Mouse (Mus musculus): ENCODE data around the gene Bbs2. TPM values are rescaled to one million over a fixed set of nuclear protein-coding genes. Genes with fewer than 3 reads are reported as not detected.
"Not testable (repeated sequence)": the region's sequence is repeated elsewhere in the genome, so short reads cannot be mapped to it uniquely, and the experiment has no call there.

The Bbs2 gene
- 7.2 and 9.3 TPM in 2 replicates for polyA plus RNA-seq (2015; fragmentation: Nextera tagmentation; extraction: Ambion mirVana)

GRCm38 (mm10) chr8:94098081-94098974 is at the start of gene Bbs2:
Bbs2 (minus strand) TSS chr8:94098928.
- DNase-seq (ENCODE audit: low spot score) = peak; percentile 99

GRCm38 (mm10) chr8:94148236-94148635 is 49.5 kb upstream of the Bbs2 start:
- DNase-seq (ENCODE audit: low spot score) = no peak

- no peak for DNase-seq (ENCODE audit: low spot score)
These were observed 41.6 kb upstream of the Bbs2 start for GRCm38 (mm10) chr8:94140266-94140795.

GRCm38 (mm10) chr8:94136933-94137332 is 38.2 kb upstream of the Bbs2 start, which contains the start of gene Mt4:
Mt4 (plus strand) TSS chr8:94137197.
- DNase-seq (ENCODE audit: low spot score) = no peak

- no peak for DNase-seq (ENCODE audit: low spot score)
These were observed 37.5 kb upstream of the Bbs2 start for GRCm38 (mm10) chr8:94136192-94136591.

GRCm38 (mm10) chr8:94135556-94135955 is 36.8 kb upstream of the Bbs2 start:
- no peak for DNase-seq (ENCODE audit: low spot score)

- not testable (repeated sequence) for DNase-seq (ENCODE audit: low spot score)
These were observed 35.9 kb upstream of the Bbs2 start for GRCm38 (mm10) chr8:94134601-94135000.

- no peak for DNase-seq (ENCODE audit: low spot score)
These were observed 33.4 kb upstream of the Bbs2 start for GRCm38 (mm10) chr8:94132096-94132495.

GRCm38 (mm10) chr8:94130126-94130525 is 31.4 kb upstream of the Bbs2 start:
- no peak for DNase-seq (ENCODE audit: low spot score)

GRCm38 (mm10) chr8:94129133-94129789 is 30.5 kb upstream of the Bbs2 start:
- no peak for DNase-seq (ENCODE audit: low spot score)

GRCm38 (mm10) chr8:94127711-94128110 is 29.0 kb upstream of the Bbs2 start:
- DNase-seq (ENCODE audit: low spot score) = no peak

- no peak for DNase-seq (ENCODE audit: low spot score)
These were observed 24.2 kb upstream of the Bbs2 start for GRCm38 (mm10) chr8:94122711-94123468.

- no peak for DNase-seq (ENCODE audit: low spot score)
These were observed 22.9 kb upstream of the Bbs2 start for GRCm38 (mm10) chr8:94121625-94122024.

- no peak for DNase-seq (ENCODE audit: low spot score)
These were observed 20.2 kb upstream of the Bbs2 start for GRCm38 (mm10) chr8:94118776-94119430.

GRCm38 (mm10) chr8:94113972-94114371 is 15.2 kb upstream of the Bbs2 start:
- DNase-seq (ENCODE audit: low spot score) = no peak

- no peak for DNase-seq (ENCODE audit: low spot score)
These were observed 14.7 kb upstream of the Bbs2 start for GRCm38 (mm10) chr8:94113435-94113834.

- DNase-seq (ENCODE audit: low spot score) = no peak
These were observed 11.9 kb upstream of the Bbs2 start for GRCm38 (mm10) chr8:94110526-94111177.

- DNase-seq (ENCODE audit: low spot score) = no peak
These were observed 11.1 kb upstream of the Bbs2 start for GRCm38 (mm10) chr8:94109835-94110234.

- no peak for DNase-seq (ENCODE audit: low spot score)
These were observed 10.7 kb upstream of the Bbs2 start for GRCm38 (mm10) chr8:94109396-94109795.

GRCm38 (mm10) chr8:94107871-94108270 is 9.1 kb upstream of the Bbs2 start:
- no peak for DNase-seq (ENCODE audit: low spot score)
